Mouse (Mus musculus) liver, embryonic 14.5 days (tissue): ENCODE data around the gene Kidins220. TPM values are rescaled to one million over a fixed set of nuclear protein-coding genes. Genes with fewer than 3 reads are reported as not detected.

Source experiments
- ATAC-seq: fragments of 200-750 bp; cut with Nextera tagmentation; 2 replicates; pipeline ENCODE4 v1.8.0; 2017; ENCODE audit warnings: moderate number of reproducible peaks, mild to moderate bottlenecking, moderate library complexity; ENCODE audit not compliant: insufficient read depth
- DNase-seq, 3 experiments: peaks; one replicate each; pipeline ENCODE4 v3.0.0-alpha.2; 2012 to 2013; ENCODE audit warnings: low read depth in 3 of 3, low spot score in 3 of 3
- H3K27ac ChIP-seq: fragments of 300-500 bp; sonication (generic); 2 replicates; pipeline ENCODE4 v1.5.1; 2014; ENCODE audit warnings: moderate library complexity, mild to moderate bottlenecking, control low read depth, inconsistent platforms
- H3K27me3 ChIP-seq: fragments of 300-500 bp; sonication (generic); 2 replicates; pipeline ENCODE4 v1.6.1; 2014; ENCODE audit warnings: mild to moderate bottlenecking, low read length, moderate library complexity; ENCODE audit not compliant: control insufficient read depth, insufficient read depth
- H3K36me3 ChIP-seq: fragments of 300-500 bp; sonication (generic); replicated peaks from 2 replicates; pipeline ENCODE4 v1.6.1; 2014; ENCODE audit warnings: low read depth; ENCODE audit not compliant: control insufficient read depth, insufficient read depth
- H3K4me1 ChIP-seq, 2 experiments: fragments of 200-500 bp in 1 of 2; fragments of 300-500 bp in 1 of 2; sonication (generic) in 1 of 2; replicated peaks; 2 replicates each; pipeline ENCODE4 v1.6.1; 2012 to 2014; ENCODE audit warnings: antibody characterized with exemption in 1 of 2, inconsistent platforms in 1 of 2, low read length in 1 of 2; ENCODE audit not compliant: control insufficient read depth in 2 of 2, insufficient read depth in 2 of 2
- H3K4me2 ChIP-seq: fragments of 300-500 bp; sonication (generic); 2 replicates; pipeline ENCODE4 v1.6.1; 2014; ENCODE audit warnings: low read depth, mild to moderate bottlenecking, control low read depth, moderate library complexity
- H3K4me3 ChIP-seq, 2 experiments: fragments of 200-500 bp in 1 of 2; fragments of 300-500 bp in 1 of 2; sonication (generic) in 1 of 2; 2 replicates each; pipeline ENCODE4 v1.5.1; 2012 to 2014; ENCODE audit warnings: low read depth in 2 of 2, low read length in 2 of 2, mild to moderate bottlenecking in 2 of 2, control low read depth in 1 of 2, inconsistent platforms in 1 of 2, moderate library complexity in 1 of 2; ENCODE audit not compliant: insufficient read depth in 1 of 2
- H3K9ac ChIP-seq: fragments of 300-500 bp; sonication (generic); replicated peaks from 2 replicates; pipeline ENCODE4 v1.6.1; 2014; ENCODE audit warnings: mild to moderate bottlenecking, control low read depth, moderate library complexity
- H3K9me3 ChIP-seq: fragments of 300-500 bp; sonication (generic); 2 replicates; pipeline ENCODE4 v1.6.1; 2016; ENCODE audit warnings: low read length, mixed read lengths; ENCODE audit not compliant: control insufficient read depth
- CTCF ChIP-seq: IDR thresholded peaks from 2 replicates; pipeline ENCODE4 v1.5.1; 2016; ENCODE audit warnings: antibody characterized with exemption, low read depth, control low read depth
- EP300 ChIP-seq: IDR thresholded peaks from 2 replicates; pipeline ENCODE4 v1.6.1; 2016; ENCODE audit warnings: antibody characterized with exemption, low read depth
- WGBS: fragments of 180-500 bp; shearing (Covaris S2); extraction: QIAGEN DNeasy Blood & Tissue Kit; methylation state at CpG from one replicate; pipeline ENCODE4 v1.1.7; 2014; ENCODE audit not compliant: insufficient replicate concordance; 5-methylcytosine and 5-hydroxymethylcytosine counted together
- polyA plus RNA-seq, 2 experiments: library from polyadenylated mRNA; depleted of rRNA in 1 of 2; stranded (reverse) in 1 of 2; unstranded in 1 of 2; fragments of >200 nt; fragmentation: Nextera tagmentation in 1 of 2; extraction: Ambion mirVana in 1 of 2; gene quantifications; 2 replicates each; pipeline versions ENCODE4 v1.2.1 to v1.2.3; 2012 to 2014

The Kidins220 gene
- polyA plus RNA-seq, 2 experiments: 7.9 to 9.4 TPM

GRCm38 (mm10) chr12:25059487-25060200 lies 84.9 kb downstream of the Kidins220 start:
- Histone ChIP-seq H3K4me2 (no peak overlapping the region), H3K27me3 (no peaks in the 10 kb centered on the region), H3K9me3 (no peaks in the 10 kb centered on the region), H3K9ac (no peak overlapping the region), H3K4me3 (no peak overlapping the region), H3K36me3 (peaks cover 8% of the 10 kb centered on the region), H3K4me1 (no peaks in the 10 kb centered on the region), H3K27ac (no peak overlapping the region)
- TF ChIP-seq EP300: no peak
- 71% methylated on average over 9 of the region's 9 CpGs for WGBS
- ATAC-seq (no peak), DNase-seq (no peak)

DNA sequence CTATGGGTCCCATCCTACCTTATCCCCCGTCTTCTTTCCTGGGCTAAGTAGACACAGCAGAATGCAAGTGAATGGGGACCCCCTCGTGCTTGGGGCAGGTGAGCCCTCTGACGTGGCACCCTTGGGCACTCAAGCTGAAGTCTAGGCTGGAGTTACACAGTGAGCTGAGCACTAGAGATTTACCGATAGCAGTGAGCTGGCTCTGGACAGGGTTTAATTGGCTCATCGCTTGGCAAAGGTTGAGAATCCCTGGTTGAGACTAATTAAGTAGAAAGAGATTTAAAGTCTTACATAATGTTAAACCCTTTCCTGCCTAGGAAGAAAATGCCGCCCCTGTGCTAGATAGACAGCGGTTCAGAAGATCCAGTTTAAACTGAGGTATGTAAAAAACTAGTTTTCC lies 86.2 kb downstream of the Kidins220 start:
- no peak overlapping the region for H3K4me2 ChIP-seq

GRCm38 (mm10) chr12:25062264-25062663 lies 87.5 kb downstream of the Kidins220 start:
- no peak for ATAC-seq
- Histone ChIP-seq H3K4me2 (no peak overlapping the region), H3K27me3 (no peaks in the 10 kb centered on the region), H3K4me3 (no peak overlapping the region), H3K4me1 (no peaks in the 10 kb centered on the region), H3K9me3 (no peaks in the 10 kb centered on the region), H3K27ac (no peak overlapping the region), H3K36me3 (peaks cover 1% of the 10 kb centered on the region), H3K9ac (no peak overlapping the region)
- no peak for DNase-seq
- no peak for TF ChIP-seq CTCF
- no peak for TF ChIP-seq EP300
- 73% methylated on average over 6 of the region's 6 CpGs for WGBS

More for the DNA sequence above, 86.2 kb downstream of the Kidins220 start:
- no peak for DNase-seq
- WGBS: 71% methylated on average over 7 of the region's 7 CpGs
- no peak for ATAC-seq
- no peak overlapping the region for H3K27ac ChIP-seq
- no peak overlapping the region for H3K4me3 ChIP-seq
- H3K9ac ChIP-seq: no peak overlapping the region
- no peaks in the 10 kb centered on the region for H3K4me1 ChIP-seq
- TF ChIP-seq EP300 (no peak), CTCF (no peak)
- no peaks in the 10 kb centered on the region for H3K9me3 ChIP-seq
- no peaks in the 10 kb centered on the region for H3K27me3 ChIP-seq
- H3K36me3 ChIP-seq: peaks cover 8% of the 10 kb centered on the region

GRCm38 (mm10) chr12:25073374-25073773 lies 98.6 kb downstream of the Kidins220 start:
- H3K36me3 ChIP-seq: no peaks in the 10 kb centered on the region
- TF ChIP-seq CTCF: no peak
- TF ChIP-seq EP300: no peak
- ATAC-seq: no peak
- no peaks in the 10 kb centered on the region for H3K9me3 ChIP-seq
- no peaks in the 10 kb centered on the region for H3K27me3 ChIP-seq
- no peak overlapping the region for H3K9ac ChIP-seq
- no peak overlapping the region for H3K4me3 ChIP-seq
- H3K4me2 ChIP-seq: no peak overlapping the region
- H3K27ac ChIP-seq: no peak overlapping the region
- DNase-seq: no peak
- no peaks in the 10 kb centered on the region for H3K4me1 ChIP-seq
- WGBS: 53% methylated on average over 4 of the region's 4 CpGs

- H3K27ac ChIP-seq: no peak overlapping the region
- H3K4me2 ChIP-seq: no peak overlapping the region
- H3K4me1 ChIP-seq: no peaks in the 10 kb centered on the region
- H3K9me3 ChIP-seq: no peaks in the 10 kb centered on the region
- H3K36me3 ChIP-seq: no peaks in the 10 kb centered on the region
- no peaks in the 10 kb centered on the region for H3K27me3 ChIP-seq
- ATAC-seq (no peak), DNase-seq (no peak)
- H3K9ac ChIP-seq: no peak overlapping the region
- no peak overlapping the region for H3K4me3 ChIP-seq
- TF ChIP-seq CTCF (no peak), EP300 (no peak)
- WGBS: 50% methylated on average over 3 of the region's 3 CpGs
Measured at GRCm38 (mm10) chr12:25074344-25074743, 99.6 kb downstream of the Kidins220 start.
